Mouse (Mus musculus): Measurements from ENCODE around the gene Galnt2. TPM values are rescaled to one million over a fixed set of nuclear protein-coding genes. Genes with fewer than 3 reads are reported as not detected.

Galnt2 gene
- polyA plus RNA-seq, 1 experiment from 2014 or later, result 67.2 TPM

GRCm38 (mm10) chr8:124256841-124257240 is 25.6 kb downstream of the Galnt2 start:
- Histone ChIP-seq H3K4me1 (ENCODE audit: insufficient read depth) (peaks cover 32% of the 10 kb centered on the region), H3K9me3 (ENCODE audit: low read depth, low read length) (no peaks in the 10 kb centered on the region), H3K27me3 (ENCODE audit: insufficient read depth, low read length) (no peaks in the 10 kb centered on the region), H3K4me2 (no peak overlapping the region), H3K36me3 (ENCODE audit: insufficient read depth) (no peaks in the 10 kb centered on the region), H3K9ac (no peak overlapping the region), H3K27ac (ENCODE audit: low read depth) (0 out of 2 replicates have a peak overlapping the region, but pooled peaks have one; percentile 12), H3K4me3 (ENCODE audit: low read depth, low read length) (no peak overlapping the region)
- DNase-seq (peak; percentile 48), ATAC-seq (ENCODE audit: insufficient read depth) (peak; percentile 41; the same call in 1 of the 2 replicates)
- TF ChIP-seq CTCF (IDR thresholded peaks at IDR 0.05; ENCODE audit: low read depth), result no peak
- WGBS, result 55% methylated on average over 9 of the region's 9 CpGs

DNA sequence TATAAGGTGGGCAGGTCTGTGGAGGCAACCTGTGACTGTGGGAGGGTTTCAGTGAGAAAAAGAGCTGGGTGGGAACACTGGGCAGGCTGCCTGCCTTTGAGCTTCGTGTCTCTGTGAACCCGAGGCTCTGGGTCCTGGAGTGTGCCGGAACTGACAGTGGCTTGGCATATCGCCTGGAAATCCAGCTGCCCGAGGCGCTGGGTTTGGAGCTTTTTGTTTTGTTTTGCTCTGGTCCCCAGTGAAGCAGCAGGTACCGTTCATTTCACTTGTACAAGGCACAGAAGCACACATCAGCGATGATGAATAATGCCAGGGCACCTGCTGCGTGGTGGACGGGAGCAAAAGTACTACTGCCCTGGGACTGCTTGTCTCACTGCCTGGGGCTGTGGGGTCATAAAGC is 26.2 kb downstream of the Galnt2 start:
- Histone ChIP-seq H3K27ac (ENCODE audit: low read depth) (no peak overlapping the region), H3K27me3 (ENCODE audit: insufficient read depth, low read length) (no peaks in the 10 kb centered on the region), H3K9me3 (ENCODE audit: low read depth, low read length) (no peaks in the 10 kb centered on the region), H3K9ac (no peak overlapping the region), H3K4me3 (ENCODE audit: low read depth, low read length) (no peak overlapping the region), H3K4me2 (no peak overlapping the region), H3K4me1 (ENCODE audit: insufficient read depth) (peaks cover 27% of the 10 kb centered on the region), H3K36me3 (ENCODE audit: insufficient read depth) (no peaks in the 10 kb centered on the region)
- WGBS, result 39% methylated on average over 10 of the region's 10 CpGs
- DNase-seq (peak; percentile 92), ATAC-seq (ENCODE audit: insufficient read depth) (0 out of 2 replicates have a peak, but pooled peaks have one; percentile 60)
- no peak for TF ChIP-seq CTCF (IDR thresholded peaks at IDR 0.05; ENCODE audit: low read depth)

DNA sequence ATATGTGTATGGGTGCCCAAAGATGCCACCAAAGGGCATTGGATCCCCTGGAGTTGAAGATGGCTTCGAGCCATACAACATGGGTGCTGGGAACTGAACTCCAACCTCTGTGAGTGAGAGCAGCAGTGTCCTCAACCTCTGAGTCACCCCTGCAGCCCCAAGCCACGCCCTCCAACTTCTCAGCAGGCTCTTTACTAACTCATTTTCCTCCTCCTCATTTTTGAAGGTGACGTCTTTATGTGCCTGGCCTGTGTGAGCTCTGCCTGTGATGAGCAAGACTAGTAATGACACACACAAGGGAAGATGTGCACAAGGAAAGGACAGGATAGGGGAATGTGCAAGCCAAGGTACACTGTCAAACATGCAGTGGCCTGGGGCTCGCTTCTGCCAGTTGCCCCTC is 28.0 kb downstream of the Galnt2 start:
- ATAC-seq (ENCODE audit: insufficient read depth), result no peak
- no peak for DNase-seq
- 84% methylated on average over 4 of the region's 4 CpGs for WGBS
- Histone ChIP-seq H3K27me3 (ENCODE audit: insufficient read depth, low read length) (no peaks in the 10 kb centered on the region), H3K9ac (no peak overlapping the region), H3K27ac (ENCODE audit: low read depth) (no peak overlapping the region), H3K4me3 (ENCODE audit: low read depth, low read length) (no peak overlapping the region), H3K4me2 (no peak overlapping the region), H3K4me1 (ENCODE audit: insufficient read depth) (peaks cover 28% of the 10 kb centered on the region), H3K9me3 (ENCODE audit: low read depth, low read length) (no peaks in the 10 kb centered on the region), H3K36me3 (ENCODE audit: insufficient read depth) (no peaks in the 10 kb centered on the region)
- no peak for TF ChIP-seq CTCF (IDR thresholded peaks at IDR 0.05; ENCODE audit: low read depth)

DNA sequence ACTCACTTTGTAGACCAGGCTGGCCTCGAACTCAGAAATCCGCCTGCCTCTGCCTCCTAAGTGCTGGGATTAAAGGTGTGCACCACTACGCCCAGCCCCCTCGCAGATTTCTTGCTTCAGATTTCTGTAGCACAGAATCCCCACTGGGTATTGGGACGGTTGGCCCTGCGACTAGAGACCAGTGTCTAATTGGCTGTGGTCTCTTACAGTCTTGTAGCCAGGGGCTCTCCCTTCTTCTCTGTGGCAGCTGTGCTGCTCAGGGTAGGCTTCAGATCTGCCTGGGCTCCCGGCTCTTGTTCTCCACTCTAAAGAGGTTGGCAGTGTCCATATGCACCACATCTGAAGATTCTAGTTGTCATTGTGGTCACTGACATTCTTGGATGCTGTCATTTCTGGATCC is 28.7 kb downstream of the Galnt2 start:
- H3K27ac ChIP-seq (ENCODE audit: low read depth), result no peak overlapping the region
- H3K9me3 ChIP-seq (ENCODE audit: low read depth, low read length), result no peaks in the 10 kb centered on the region
- ATAC-seq (ENCODE audit: insufficient read depth) (no peak), DNase-seq (no peak)
- no peak for TF ChIP-seq CTCF (IDR thresholded peaks at IDR 0.05; ENCODE audit: low read depth)
- H3K4me2 ChIP-seq, result no peak overlapping the region
- H3K9ac ChIP-seq, result no peak overlapping the region
- H3K27me3 ChIP-seq (ENCODE audit: insufficient read depth, low read length), result no peaks in the 10 kb centered on the region
- H3K4me1 ChIP-seq (ENCODE audit: insufficient read depth), result peaks cover 32% of the 10 kb centered on the region
- 80% methylated on average over 7 of the region's 7 CpGs for WGBS
- no peaks in the 10 kb centered on the region for H3K36me3 ChIP-seq (ENCODE audit: insufficient read depth)
- H3K4me3 ChIP-seq (ENCODE audit: low read depth, low read length), result no peak overlapping the region

DNA sequence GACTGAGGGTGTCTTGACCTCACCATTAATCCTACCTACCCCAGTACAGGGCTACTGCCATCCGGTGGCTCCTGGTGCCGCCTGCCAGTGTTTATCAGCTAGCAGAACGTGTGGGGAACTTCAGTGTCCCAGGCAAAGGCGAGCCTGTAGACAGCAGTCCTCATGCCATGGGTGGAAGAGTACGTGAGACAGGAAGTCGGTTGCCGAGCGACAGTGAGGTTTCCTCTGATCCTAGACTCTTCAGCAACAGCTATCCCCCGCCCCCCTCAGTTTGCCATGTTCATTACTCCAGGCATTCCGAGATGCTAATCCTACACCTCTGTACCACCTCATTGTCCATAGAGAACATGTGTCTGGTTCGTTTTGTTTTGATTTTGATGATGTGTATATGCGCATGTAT is 29.2 kb downstream of the Galnt2 start:
- DNase-seq (peak; percentile 42), ATAC-seq (ENCODE audit: insufficient read depth) (0 out of 2 replicates have a peak, but pooled peaks have one; percentile 12)
- WGBS, result 44% methylated on average over 12 of the region's 12 CpGs
- TF ChIP-seq CTCF (IDR thresholded peaks at IDR 0.05; ENCODE audit: low read depth), result 0 out of 2 replicates have a peak, but pooled peaks have one; percentile 2
- no peaks in the 10 kb centered on the region for H3K27me3 ChIP-seq (ENCODE audit: insufficient read depth, low read length)
- no peak overlapping the region for H3K4me2 ChIP-seq
- peaks cover 32% of the 10 kb centered on the region for H3K4me1 ChIP-seq (ENCODE audit: insufficient read depth)
- no peak overlapping the region for H3K9ac ChIP-seq
- no peak overlapping the region for H3K27ac ChIP-seq (ENCODE audit: low read depth)
- no peaks in the 10 kb centered on the region for H3K9me3 ChIP-seq (ENCODE audit: low read depth, low read length)
- H3K36me3 ChIP-seq (ENCODE audit: insufficient read depth), result no peaks in the 10 kb centered on the region
- no peak overlapping the region for H3K4me3 ChIP-seq (ENCODE audit: low read depth, low read length)

DNA sequence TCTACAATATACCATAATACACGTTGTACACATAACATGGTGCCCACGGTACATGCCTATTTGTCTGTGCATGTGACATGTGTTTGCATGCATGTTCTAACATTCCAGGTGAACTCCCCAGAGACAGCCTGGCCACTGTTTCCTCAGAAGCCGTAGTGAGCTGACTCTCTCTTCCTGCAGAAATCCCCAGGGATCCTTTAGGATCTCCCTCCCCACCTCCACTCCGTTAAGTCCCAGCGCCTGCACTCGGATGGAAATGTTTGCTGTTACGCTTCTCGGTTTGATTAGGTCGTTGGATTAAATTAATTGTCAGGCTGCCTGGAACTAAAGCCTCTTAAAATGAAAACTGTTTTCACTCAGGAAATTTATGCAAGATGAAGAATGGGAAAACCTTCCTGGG is 31.9 kb downstream of the Galnt2 start:
- Histone ChIP-seq H3K9me3 (ENCODE audit: low read depth, low read length) (no peaks in the 10 kb centered on the region), H3K4me1 (ENCODE audit: insufficient read depth) (peaks cover 14% of the 10 kb centered on the region), H3K36me3 (ENCODE audit: insufficient read depth) (no peaks in the 10 kb centered on the region), H3K27ac (ENCODE audit: low read depth) (no peak overlapping the region), H3K27me3 (ENCODE audit: insufficient read depth, low read length) (no peaks in the 10 kb centered on the region), H3K4me3 (ENCODE audit: low read depth, low read length) (no peak overlapping the region), H3K9ac (no peak overlapping the region), H3K4me2 (no peak overlapping the region)
- ATAC-seq (ENCODE audit: insufficient read depth) (no peak), DNase-seq (no peak)
- WGBS, result 72% methylated on average over 9 of the region's 9 CpGs
- no peak for TF ChIP-seq CTCF (IDR thresholded peaks at IDR 0.05; ENCODE audit: low read depth)

DNA sequence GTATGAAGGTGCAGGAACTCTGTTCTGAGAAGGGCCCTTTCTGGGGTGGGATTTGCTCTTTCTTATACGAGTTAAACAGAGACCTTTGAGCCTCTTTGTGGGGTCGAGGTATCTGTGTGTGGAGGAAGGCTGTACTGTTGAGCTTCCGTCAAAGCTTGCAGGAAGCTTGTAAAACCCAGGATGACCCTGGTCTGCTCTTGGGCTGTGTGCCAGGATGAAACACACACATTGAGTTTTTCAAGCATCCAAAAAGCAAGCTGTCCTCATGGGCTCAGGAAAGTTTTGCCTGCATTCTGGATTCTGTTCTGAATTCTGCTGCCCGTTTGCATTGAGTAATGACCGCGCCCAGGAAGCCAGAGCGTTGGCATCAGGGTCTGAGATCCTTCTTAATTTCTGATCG is 32.8 kb downstream of the Galnt2 start:
- no peaks in the 10 kb centered on the region for H3K9me3 ChIP-seq (ENCODE audit: low read depth, low read length)
- H3K4me2 ChIP-seq, result no peak overlapping the region
- WGBS, result 57% methylated on average over 8 of the region's 8 CpGs
- ATAC-seq (ENCODE audit: insufficient read depth) (no peak), DNase-seq (peak; percentile 68)
- H3K27me3 ChIP-seq (ENCODE audit: insufficient read depth, low read length), result no peaks in the 10 kb centered on the region
- H3K4me1 ChIP-seq (ENCODE audit: insufficient read depth), result peaks cover 14% of the 10 kb centered on the region
- H3K27ac ChIP-seq (ENCODE audit: low read depth), result no peak overlapping the region
- TF ChIP-seq CTCF (IDR thresholded peaks at IDR 0.05; ENCODE audit: low read depth), result no peak
- H3K4me3 ChIP-seq (ENCODE audit: low read depth, low read length), result no peak overlapping the region
- no peak overlapping the region for H3K9ac ChIP-seq
- H3K36me3 ChIP-seq (ENCODE audit: insufficient read depth), result no peaks in the 10 kb centered on the region

- peaks cover 14% of the 10 kb centered on the region for H3K4me1 ChIP-seq (ENCODE audit: insufficient read depth)
- no peak for TF ChIP-seq CTCF (IDR thresholded peaks at IDR 0.05; ENCODE audit: low read depth)
- no peaks in the 10 kb centered on the region for H3K27me3 ChIP-seq (ENCODE audit: insufficient read depth, low read length)
- no peak overlapping the region for H3K4me3 ChIP-seq (ENCODE audit: low read depth, low read length)
- no peak overlapping the region for H3K27ac ChIP-seq (ENCODE audit: low read depth)
- DNase-seq, result no peak
- no peak for ATAC-seq (ENCODE audit: insufficient read depth)
- no peaks in the 10 kb centered on the region for H3K9me3 ChIP-seq (ENCODE audit: low read depth, low read length)
- no peak overlapping the region for H3K4me2 ChIP-seq
- H3K9ac ChIP-seq, result no peak overlapping the region
- H3K36me3 ChIP-seq (ENCODE audit: insufficient read depth), result no peaks in the 10 kb centered on the region
- WGBS, result 87% methylated on average over 12 of the region's 12 CpGs
These were observed 33.5 kb downstream of the Galnt2 start for GRCm38 (mm10) chr8:124264671-124265070.
